Mouse (Mus musculus): ENCODE results near the gene Mat1a. TPM values are rescaled to one million over a fixed set of nuclear protein-coding genes. Genes with fewer than 3 reads are reported as not detected.
A peak's percentile ranks its signal among the peaks of the same experiment; 100 is the strongest.

The Mat1a gene
- polyA plus RNA-seq, 1 experiment from 2014 or later: 9.3 TPM

DNA sequence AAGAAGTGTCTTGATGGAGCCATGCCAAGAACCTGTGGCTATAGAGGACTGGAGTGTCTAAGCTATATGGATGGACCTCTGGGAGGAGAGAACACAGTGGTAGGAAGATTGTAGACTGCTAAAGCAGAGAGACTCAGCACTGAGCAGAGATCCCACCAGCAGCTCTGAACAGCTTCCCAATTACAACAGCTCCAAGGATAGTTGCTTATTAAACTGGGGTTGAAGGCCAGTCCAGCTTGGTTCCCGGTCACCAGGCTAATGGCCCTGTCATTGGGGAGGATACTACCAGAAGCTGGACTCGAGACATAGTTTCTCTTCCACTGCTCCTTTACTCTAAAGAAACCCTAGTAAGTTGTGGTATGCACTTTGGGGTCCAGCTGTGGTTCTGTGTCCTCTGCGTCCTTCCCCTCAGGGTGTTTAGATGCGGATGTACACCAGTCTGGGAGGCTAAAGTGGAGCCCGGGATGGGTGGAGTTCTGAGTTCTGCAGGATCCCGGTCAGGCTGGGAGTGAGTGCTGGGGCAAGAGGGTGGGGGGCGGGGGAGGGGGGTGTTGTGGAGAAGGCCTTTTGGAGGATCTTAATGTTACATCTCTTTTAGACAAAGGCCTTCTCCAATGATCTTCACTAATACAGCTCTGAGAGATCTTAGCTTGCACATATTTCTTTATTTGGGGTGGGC is 46.5 kb downstream of the Mat1a start, which contains the start of gene Mbl1:
TSS of gene Mbl1 (plus strand) at position 239 of the 679 bp plus-strand sequence.
- Histone ChIP-seq H3K27ac (ENCODE audit: low read length) (no peak within 1 kb of the TSS), H3K27me3 (ENCODE audit: control insufficient read depth, insufficient read depth, low read length) (no peaks in the 10 kb centered on the region), H3K4me1 (ENCODE audit: control insufficient read depth, insufficient read depth, low read length) (no peaks in the 10 kb centered on the region), H3K36me3 (ENCODE audit: control insufficient read depth, insufficient read depth, low read length) (no peaks in the 10 kb centered on the region), H3K9me3 (replicated peaks; ENCODE audit: control insufficient read depth, low read length) (no peaks in the 10 kb centered on the region), H3K9ac (ENCODE audit: low read length) (no peak within 1 kb of the TSS), H3K4me3 (replicated peaks; ENCODE audit: low read length) (no peak within 1 kb of the TSS), H3K4me2 (ENCODE audit: low read depth, low read length) (no peak within 1 kb of the TSS)
- no peak for ATAC-seq (ENCODE audit: insufficient read depth, low FRiP score)
- WGBS: 80% methylated on average over 7 of the region's 7 CpGs

- no peaks in the 10 kb centered on the region for H3K4me1 ChIP-seq (ENCODE audit: control insufficient read depth, insufficient read depth, low read length)
- no peak; the same call in 1 of the 2 replicates for ATAC-seq (ENCODE audit: insufficient read depth, low FRiP score)
- H3K27me3 ChIP-seq (ENCODE audit: control insufficient read depth, insufficient read depth, low read length): no peaks in the 10 kb centered on the region
- no peak overlapping the region for H3K4me2 ChIP-seq (ENCODE audit: low read depth, low read length)
- H3K4me3 ChIP-seq (replicated peaks; ENCODE audit: low read length): no peak overlapping the region
- no peaks in the 10 kb centered on the region for H3K36me3 ChIP-seq (ENCODE audit: control insufficient read depth, insufficient read depth, low read length)
- no peaks in the 10 kb centered on the region for H3K9me3 ChIP-seq (replicated peaks; ENCODE audit: control insufficient read depth, low read length)
- no peak overlapping the region for H3K27ac ChIP-seq (ENCODE audit: low read length)
- WGBS: 51% methylated on average over 4 of the region's 4 CpGs
- H3K9ac ChIP-seq (ENCODE audit: low read length): no peak overlapping the region
Measured at GRCm38 (mm10) chr14:41160076-41160475, 55.2 kb downstream of the Mat1a start.

- Histone ChIP-seq H3K4me1 (ENCODE audit: control insufficient read depth, insufficient read depth, low read length) (no peaks in the 10 kb centered on the region), H3K9ac (ENCODE audit: low read length) (no peak overlapping the region), H3K27me3 (ENCODE audit: control insufficient read depth, insufficient read depth, low read length) (no peaks in the 10 kb centered on the region), H3K9me3 (replicated peaks; ENCODE audit: control insufficient read depth, low read length) (no peaks in the 10 kb centered on the region), H3K4me2 (ENCODE audit: low read depth, low read length) (no peak overlapping the region), H3K4me3 (replicated peaks; ENCODE audit: low read length) (no peak overlapping the region), H3K36me3 (ENCODE audit: control insufficient read depth, insufficient read depth, low read length) (no peaks in the 10 kb centered on the region), H3K27ac (ENCODE audit: low read length) (no peak overlapping the region)
- 31% methylated on average over 1 of the region's 1 CpGs for WGBS
- ATAC-seq (ENCODE audit: insufficient read depth, low FRiP score): no peak
Measured at GRCm38 (mm10) chr14:41160743-41161142, 55.9 kb downstream of the Mat1a start.

GRCm38 (mm10) chr14:41162663-41163062 is 57.8 kb downstream of the Mat1a start:
- H3K9ac ChIP-seq (ENCODE audit: low read length): no peak overlapping the region
- ATAC-seq (ENCODE audit: insufficient read depth, low FRiP score): peak; percentile 64; the same call in 1 of the 2 replicates
- no peaks in the 10 kb centered on the region for H3K4me1 ChIP-seq (ENCODE audit: control insufficient read depth, insufficient read depth, low read length)
- H3K9me3 ChIP-seq (replicated peaks; ENCODE audit: control insufficient read depth, low read length): no peaks in the 10 kb centered on the region
- H3K4me3 ChIP-seq (replicated peaks; ENCODE audit: low read length): no peak overlapping the region
- H3K4me2 ChIP-seq (ENCODE audit: low read depth, low read length): no peak overlapping the region
- no peak overlapping the region for H3K27ac ChIP-seq (ENCODE audit: low read length)
- H3K27me3 ChIP-seq (ENCODE audit: control insufficient read depth, insufficient read depth, low read length): no peaks in the 10 kb centered on the region
- WGBS: 11% methylated on average over 2 of the region's 2 CpGs
- no peaks in the 10 kb centered on the region for H3K36me3 ChIP-seq (ENCODE audit: control insufficient read depth, insufficient read depth, low read length)

GRCm38 (mm10) chr14:41167278-41167677 is 62.4 kb downstream of the Mat1a start:
- Histone ChIP-seq H3K27ac (ENCODE audit: low read length) (no peak overlapping the region), H3K27me3 (ENCODE audit: control insufficient read depth, insufficient read depth, low read length) (no peaks in the 10 kb centered on the region), H3K4me3 (replicated peaks; ENCODE audit: low read length) (no peak overlapping the region), H3K4me1 (ENCODE audit: control insufficient read depth, insufficient read depth, low read length) (no peaks in the 10 kb centered on the region), H3K4me2 (ENCODE audit: low read depth, low read length) (no peak overlapping the region), H3K9ac (ENCODE audit: low read length) (no peak overlapping the region), H3K9me3 (replicated peaks; ENCODE audit: control insufficient read depth, low read length) (no peaks in the 10 kb centered on the region), H3K36me3 (ENCODE audit: control insufficient read depth, insufficient read depth, low read length) (no peaks in the 10 kb centered on the region)
- ATAC-seq (ENCODE audit: insufficient read depth, low FRiP score): no peak
- 40% methylated on average over 5 of the region's 5 CpGs for WGBS

GRCm38 (mm10) chr14:41168567-41168966 is 63.7 kb downstream of the Mat1a start:
- Histone ChIP-seq H3K27me3 (ENCODE audit: control insufficient read depth, insufficient read depth, low read length) (no peaks in the 10 kb centered on the region), H3K4me3 (replicated peaks; ENCODE audit: low read length) (no peak overlapping the region), H3K9ac (ENCODE audit: low read length) (no peak overlapping the region), H3K9me3 (replicated peaks; ENCODE audit: control insufficient read depth, low read length) (no peaks in the 10 kb centered on the region), H3K4me1 (ENCODE audit: control insufficient read depth, insufficient read depth, low read length) (no peaks in the 10 kb centered on the region), H3K27ac (ENCODE audit: low read length) (no peak overlapping the region), H3K36me3 (ENCODE audit: control insufficient read depth, insufficient read depth, low read length) (no peaks in the 10 kb centered on the region), H3K4me2 (ENCODE audit: low read depth, low read length) (no peak overlapping the region)
- 92% methylated on average over 1 of the region's 1 CpGs for WGBS
- no peak for ATAC-seq (ENCODE audit: insufficient read depth, low FRiP score)

DNA sequence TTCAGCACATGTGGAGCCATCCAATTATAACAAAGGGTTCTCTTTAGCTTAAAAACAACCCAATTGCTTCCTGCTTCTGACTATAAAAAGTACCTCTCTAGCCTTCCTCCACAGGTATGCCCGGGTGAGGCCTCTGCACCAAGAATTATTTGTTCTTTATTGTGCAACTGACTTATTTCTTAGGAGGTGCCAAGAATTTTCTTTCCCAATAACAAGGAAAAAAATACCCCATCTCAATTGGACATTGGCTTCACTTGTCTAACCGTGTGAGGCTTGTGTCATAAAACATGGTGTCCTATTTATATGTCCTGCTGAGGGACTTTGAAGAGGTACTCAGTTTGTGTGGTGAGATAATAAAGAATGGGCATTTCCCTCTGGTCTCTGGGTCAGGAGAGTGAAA is 65.7 kb downstream of the Mat1a start:
- no peak overlapping the region for H3K27ac ChIP-seq (ENCODE audit: low read length)
- no peaks in the 10 kb centered on the region for H3K9me3 ChIP-seq (replicated peaks; ENCODE audit: control insufficient read depth, low read length)
- no peak for ATAC-seq (ENCODE audit: insufficient read depth, low FRiP score)
- H3K36me3 ChIP-seq (ENCODE audit: control insufficient read depth, insufficient read depth, low read length): no peaks in the 10 kb centered on the region
- no peak overlapping the region for H3K4me3 ChIP-seq (replicated peaks; ENCODE audit: low read length)
- H3K27me3 ChIP-seq (ENCODE audit: control insufficient read depth, insufficient read depth, low read length): no peaks in the 10 kb centered on the region
- WGBS: 73% methylated on average over 2 of the region's 2 CpGs
- no peak overlapping the region for H3K9ac ChIP-seq (ENCODE audit: low read length)
- no peak overlapping the region for H3K4me2 ChIP-seq (ENCODE audit: low read depth, low read length)
- no peaks in the 10 kb centered on the region for H3K4me1 ChIP-seq (ENCODE audit: control insufficient read depth, insufficient read depth, low read length)

Other genes starting within 250 kb of the Mat1a start
- 0.35 and 0.41 TPM in 2 replicates for gene Sh2d4b, start 211.8 kb upstream of the Mat1a start, polyA plus RNA-seq (2015; fragmentation: Nextera tagmentation; extraction: Ambion mirVana)
- 77.3 and 88.1 TPM in 2 replicates for gene Tspan14, start 138.2 kb upstream of the Mat1a start, polyA plus RNA-seq (2015; fragmentation: Nextera tagmentation; extraction: Ambion mirVana)
- gene Fam213a, start 91.2 kb upstream of the Mat1a start, polyA plus RNA-seq (2015; fragmentation: Nextera tagmentation; extraction: Ambion mirVana): 42.4 and 45.1 TPM in 2 replicates
- not detected in 2 replicates for gene Dydc2, start 35.8 kb upstream of the Mat1a start, polyA plus RNA-seq (2015; fragmentation: Nextera tagmentation; extraction: Ambion mirVana)
- not detected in 2 replicates for gene Dydc1, start 32.1 kb upstream of the Mat1a start, polyA plus RNA-seq (2015; fragmentation: Nextera tagmentation; extraction: Ambion mirVana)
- gene Sftpa1, start 26.7 kb downstream of the Mat1a start, polyA plus RNA-seq (2015; fragmentation: Nextera tagmentation; extraction: Ambion mirVana): not detected in 2 replicates
- 1.7 and 2.2 TPM in 2 replicates for gene Mbl1, start 46.4 kb downstream of the Mat1a start, polyA plus RNA-seq (2015; fragmentation: Nextera tagmentation; extraction: Ambion mirVana)
- 0.19 and 0.24 TPM in 2 replicates for gene Sftpd, start 80.1 kb downstream of the Mat1a start, polyA plus RNA-seq (2015; fragmentation: Nextera tagmentation; extraction: Ambion mirVana)
- gene Gm2832, start 173.8 kb downstream of the Mat1a start, polyA plus RNA-seq (2015; fragmentation: Nextera tagmentation; extraction: Ambion mirVana): not detected in 2 replicates
- not detected in 2 replicates for gene Gm5798, start 243.6 kb downstream of the Mat1a start, polyA plus RNA-seq (2015; fragmentation: Nextera tagmentation; extraction: Ambion mirVana)